Mouse (Mus musculus) limb, embryonic 14.5 days (tissue): Measurements from ENCODE around the gene Tecr. TPM values are rescaled to one million over a fixed set of nuclear protein-coding genes. Genes with fewer than 3 reads are reported as not detected.
A peak's percentile ranks its signal among the peaks of the same experiment; 100 is the strongest.

Source experiments
- ATAC-seq: fragments of 200-750 bp; cut with Nextera tagmentation; 2 replicates; pipeline ENCODE4 v1.8.0; 2017; ENCODE audit warnings: low read depth, moderate number of reproducible peaks, moderate TSS enrichment; ENCODE audit not compliant: low FRiP score
- DNase-seq: peaks from one replicate; pipeline ENCODE4 v3.0.0-alpha.2; 2015; ENCODE audit warnings: low spot score
- H3K27ac ChIP-seq: fragments of 300-500 bp; sonication (generic); replicated peaks from 2 replicates; pipeline ENCODE4 v1.5.1; 2014; ENCODE audit warnings: low read depth, mild to moderate bottlenecking, low read length, moderate library complexity, mixed read lengths
- H3K27me3 ChIP-seq: fragments of 300-500 bp; sonication (generic); 2 replicates; pipeline ENCODE4 v1.6.1; 2014; ENCODE audit warnings: low read length, mixed read lengths; ENCODE audit not compliant: control insufficient read depth, insufficient read depth
- H3K36me3 ChIP-seq: fragments of 300-500 bp; sonication (generic); 2 replicates; pipeline ENCODE4 v1.6.1; 2014; ENCODE audit warnings: mild to moderate bottlenecking, low read length, moderate library complexity, mixed read lengths; ENCODE audit not compliant: control insufficient read depth, insufficient read depth
- H3K4me1 ChIP-seq: fragments of 300-500 bp; sonication (generic); 2 replicates; pipeline ENCODE4 v1.6.1; 2014; ENCODE audit warnings: antibody characterized with exemption, low read length, mixed read lengths; ENCODE audit not compliant: control insufficient read depth, insufficient read depth
- H3K4me2 ChIP-seq: fragments of 300-500 bp; sonication (generic); replicated peaks from 2 replicates; pipeline ENCODE4 v1.6.1; 2014; ENCODE audit warnings: low read depth, mild to moderate bottlenecking, low read length, moderate library complexity; ENCODE audit not compliant: severe bottlenecking
- H3K4me3 ChIP-seq: fragments of 300-500 bp; sonication (generic); replicated peaks from 2 replicates; pipeline ENCODE4 v1.5.1; 2014; ENCODE audit warnings: low read length
- H3K9ac ChIP-seq: fragments of 300-500 bp; sonication (generic); 2 replicates; pipeline ENCODE4 v1.6.1; 2014; ENCODE audit warnings: mild to moderate bottlenecking, low read depth, low read length, moderate library complexity; ENCODE audit not compliant: severe bottlenecking
- H3K9me3 ChIP-seq: fragments of 300-500 bp; sonication (generic); 2 replicates; pipeline ENCODE4 v1.6.1; 2016; ENCODE audit warnings: low read length; ENCODE audit not compliant: control insufficient read depth
- POLR2A ChIP-seq: fragments of 200-500 bp; IDR thresholded peaks from 2 replicates; pipeline ENCODE4 v1.8.0; 2012; ENCODE audit warnings: inconsistent platforms, mild to moderate bottlenecking, moderate library complexity, borderline replicate concordance; ENCODE audit not compliant: insufficient read depth, insufficient read length; ENCODE audit errors: extremely low read depth
- WGBS: fragments of 180-500 bp; shearing (Covaris S2); extraction: QIAGEN DNeasy Blood & Tissue Kit; methylation state at CpG from one replicate; pipeline ENCODE4 v1.1.7; 2014; 5-methylcytosine and 5-hydroxymethylcytosine counted together
- polyA plus RNA-seq, 2 experiments: library from polyadenylated mRNA; depleted of rRNA in 1 of 2; stranded (reverse) in 1 of 2; unstranded in 1 of 2; fragments of >200 nt; fragmentation: Nextera tagmentation in 1 of 2; extraction: Ambion mirVana in 1 of 2; gene quantifications; 2 replicates each; pipeline versions ENCODE4 v1.2.1 to v1.2.3; 2012 to 2014

Gene Tecr
- polyA plus RNA-seq, 2 experiments: 589 to 595 TPM

GRCm38 (mm10) chr8:83652744-83653661, 45.2 kb upstream of the Tecr start:
- H3K4me2 ChIP-seq: peak overlapping the region; percentile 82
- ATAC-seq (peak; percentile 51), DNase-seq (no peak)

GRCm38 (mm10) chr8:83652030-83652743, 44.4 kb upstream of the Tecr start, which contains the start of gene Gipc1:
Gene Gipc1 (plus strand): TSS chr8:83652677.
- TF ChIP-seq POLR2A: peak; percentile 60; the same call in 1 of the 2 replicates
- peak; percentile 98 for ATAC-seq
- 7% methylated on average over 44 of the region's 50 CpGs for WGBS

More at GRCm38 (mm10) chr8:83652744-83653661, 45.2 kb upstream of the Tecr start:
- Histone ChIP-seq H3K9ac (peak overlapping the region; percentile 78), H3K4me3 (peak overlapping the region; percentile 89), H3K9me3 (no peaks in the 10 kb centered on the region), H3K27ac (0 out of 2 replicates have a peak overlapping the region, but pooled peaks have one; percentile 40), H3K27me3 (no peaks in the 10 kb centered on the region), H3K36me3 (peaks cover 14% of the 10 kb centered on the region), H3K4me1 (peaks cover 12% of the 10 kb centered on the region)
- WGBS: 1% methylated on average over 29 of the region's 46 CpGs
- no peak for TF ChIP-seq POLR2A

GRCm38 (mm10) chr8:83649699-83650098, 41.9 kb upstream of the Tecr start:
- no peaks in the 10 kb centered on the region for H3K36me3 ChIP-seq

More at GRCm38 (mm10) chr8:83652030-83652743, 44.4 kb upstream of the Tecr start, which contains the start of gene Gipc1:
- Histone ChIP-seq H3K4me1 (peaks cover 12% of the 10 kb centered on the region), H3K4me2 (peak within 1 kb of the TSS; percentile 82), H3K4me3 (peak within 1 kb of the TSS; percentile 89), H3K27ac (peak within 1 kb of the TSS; percentile 79), H3K9ac (peak within 1 kb of the TSS; percentile 78), H3K9me3 (no peaks in the 10 kb centered on the region), H3K36me3 (peaks cover 8% of the 10 kb centered on the region), H3K27me3 (no peaks in the 10 kb centered on the region)
- peak; percentile 98 for DNase-seq

GRCm38 (mm10) chr8:83648031-83648430, 40.3 kb upstream of the Tecr start:
- no peak overlapping the region for H3K4me2 ChIP-seq
- peaks cover 3% of the 10 kb centered on the region; the same call in 1 of the 2 replicates for H3K4me1 ChIP-seq
- WGBS: 94% methylated on average over 4 of the region's 4 CpGs

More at GRCm38 (mm10) chr8:83649699-83650098, 41.9 kb upstream of the Tecr start:
- Histone ChIP-seq H3K27me3 (no peaks in the 10 kb centered on the region), H3K4me1 (peaks cover 12% of the 10 kb centered on the region), H3K9ac (no peak overlapping the region), H3K4me3 (no peak overlapping the region), H3K9me3 (no peaks in the 10 kb centered on the region), H3K27ac (no peak overlapping the region), H3K4me2 (no peak overlapping the region)
- WGBS: 90% methylated on average over 6 of the region's 6 CpGs
- DNase-seq (no peak), ATAC-seq (no peak)
- no peak for TF ChIP-seq POLR2A

GRCm38 (mm10) chr8:83647511-83647910, 39.7 kb upstream of the Tecr start:
- no peaks in the 10 kb centered on the region for H3K36me3 ChIP-seq
- WGBS: 86% methylated on average over 11 of the region's 11 CpGs
- no peaks in the 10 kb centered on the region for H3K27me3 ChIP-seq
- TF ChIP-seq POLR2A: no peak
- DNase-seq: no peak
- peaks cover 3% of the 10 kb centered on the region; the same call in 1 of the 2 replicates for H3K4me1 ChIP-seq
- H3K9ac ChIP-seq: no peak overlapping the region
- no peak for ATAC-seq
- no peak overlapping the region for H3K4me2 ChIP-seq
- no peak overlapping the region for H3K27ac ChIP-seq
- no peak overlapping the region for H3K4me3 ChIP-seq
- H3K9me3 ChIP-seq: no peaks in the 10 kb centered on the region

More at GRCm38 (mm10) chr8:83648031-83648430, 40.3 kb upstream of the Tecr start:
- no peaks in the 10 kb centered on the region for H3K9me3 ChIP-seq
- H3K27ac ChIP-seq: no peak overlapping the region
- H3K36me3 ChIP-seq: no peaks in the 10 kb centered on the region
- TF ChIP-seq POLR2A: no peak
- no peak for ATAC-seq
- H3K27me3 ChIP-seq: no peaks in the 10 kb centered on the region
- H3K4me3 ChIP-seq: no peak overlapping the region
- no peak for DNase-seq
- H3K9ac ChIP-seq: no peak overlapping the region
